Mouse (Mus musculus) MEL (cell line): Measurements from ENCODE around the gene Ms4a7. TPM values are rescaled to one million over a fixed set of nuclear protein-coding genes. Genes with fewer than 3 reads are reported as not detected.

Experiments used
- DNase-seq: peaks from one replicate; pipeline ENCODE4 v3.0.0; 2011; ENCODE audit warnings: low read depth, low spot score
- H3K27ac ChIP-seq: 2 replicates; pipeline ENCODE4 v1.5.1; 2012; ENCODE audit warnings: low read depth, mild to moderate bottlenecking, control low read depth, low read length, moderate library complexity; ENCODE audit not compliant: control insufficient read depth
- H3K27me3 ChIP-seq, 2 experiments: fragments of 150-350 bp in 1 of 2; sonication (generic) in 1 of 2; 2 replicates each; pipeline ENCODE4 v1.6.1; 2012; ENCODE audit warnings: low read length in 2 of 2, mild to moderate bottlenecking in 2 of 2, improper control_type of control experiment in 1 of 2, moderate library complexity in 1 of 2; ENCODE audit not compliant: insufficient read depth in 2 of 2, control insufficient read depth in 1 of 2
- H3K36me3 ChIP-seq, 2 experiments: 2 replicates each; pipeline ENCODE4 v1.6.1; 2012 to 2014; ENCODE audit warnings: low read length in 2 of 2, improper control_type of control experiment in 1 of 2, inconsistent platforms in 1 of 2, mild to moderate bottlenecking in 1 of 2; ENCODE audit not compliant: insufficient read depth in 2 of 2, control insufficient read depth in 1 of 2
- H3K4me1 ChIP-seq, 2 experiments: fragments of 150-350 bp in 1 of 2; sonication (generic) in 1 of 2; 2 replicates each; pipeline ENCODE4 v1.6.1; 2012; ENCODE audit warnings: low read length in 2 of 2, improper control_type of control experiment in 1 of 2, mild to moderate bottlenecking in 1 of 2; ENCODE audit not compliant: insufficient read depth in 2 of 2, control insufficient read depth in 1 of 2
- H3K4me3 ChIP-seq, 2 experiments: fragments of 150-350 bp in 1 of 2; sonication (generic) in 1 of 2; 2 replicates each; pipeline ENCODE4 v1.5.1; 2012; ENCODE audit warnings: low read depth in 2 of 2, low read length in 2 of 2, mild to moderate bottlenecking in 2 of 2, moderate library complexity in 2 of 2, control low read depth in 1 of 2, improper control_type of control experiment in 1 of 2; ENCODE audit not compliant: control insufficient read depth in 1 of 2, insufficient read depth in 1 of 2
- H3K79me2 ChIP-seq: 2 replicates; pipeline ENCODE4 v1.6.1; 2012; ENCODE audit warnings: mild to moderate bottlenecking, low read length, moderate library complexity; ENCODE audit not compliant: control insufficient read depth, poor library complexity, insufficient read depth
- H3K9ac ChIP-seq: 2 replicates; pipeline ENCODE4 v1.6.1; 2012; ENCODE audit warnings: low read depth, mild to moderate bottlenecking, control low read depth, low read length, moderate library complexity; ENCODE audit not compliant: control insufficient read depth, poor library complexity, severe bottlenecking
- H3K9me3 ChIP-seq: fragments of 150-350 bp; sonication (generic); replicated peaks from 2 replicates; pipeline ENCODE4 v1.6.1; 2012; ENCODE audit warnings: mild to moderate bottlenecking, low read length, improper control_type of control experiment, moderate library complexity; ENCODE audit not compliant: insufficient read depth
- CHD1 ChIP-seq: IDR thresholded peaks from 2 replicates; pipeline ENCODE4 v1.6.1; 2012; ENCODE audit warnings: low read depth, mild to moderate bottlenecking, inconsistent platforms, low read length, improper control_type of control experiment
- CTCF ChIP-seq, 3 experiments: IDR thresholded peaks in 2 of 3; conservative IDR thresholded peaks in 1 of 3; 2 replicates each; pipeline ENCODE4 v1.5.1; 2011 to 2012; ENCODE audit warnings: low read length in 3 of 3, low read depth in 2 of 3, mild to moderate bottlenecking in 2 of 3, improper control_type of control experiment in 1 of 3, inconsistent platforms in 1 of 3, mixed read lengths in 1 of 3, moderate library complexity in 1 of 3; ENCODE audit not compliant: control insufficient read depth in 1 of 3, insufficient read depth in 1 of 3, poor library complexity in 1 of 3, severe bottlenecking in 1 of 3
- E2F4 ChIP-seq: IDR thresholded peaks from 2 replicates; pipeline ENCODE4 v1.6.1; 2011; ENCODE audit warnings: low read depth, low read length, improper control_type of control experiment, borderline replicate concordance
- ELF1 ChIP-seq: IDR thresholded peaks from 2 replicates; pipeline ENCODE4 v1.6.1; 2014; ENCODE audit warnings: low read depth, mild to moderate bottlenecking, inconsistent platforms, low read length, improper control_type of control experiment, moderate library complexity
- GATA1 ChIP-seq: IDR thresholded peaks from 2 replicates; pipeline ENCODE4 v1.6.1; 2011; ENCODE audit warnings: low read depth, low read length, improper control_type of control experiment
- HCFC1 ChIP-seq: IDR thresholded peaks from 2 replicates; pipeline ENCODE4 v1.6.1; 2012; ENCODE audit warnings: low read depth, mild to moderate bottlenecking, inconsistent platforms, low read length, improper control_type of control experiment, moderate library complexity
- KAT2A ChIP-seq: conservative IDR thresholded peaks from 2 replicates; pipeline ENCODE4 v1.6.1; 2012; ENCODE audit warnings: low read depth, low read length, improper control_type of control experiment, inconsistent platforms
- MAFK ChIP-seq: IDR thresholded peaks from 2 replicates; pipeline ENCODE4 v1.6.1; 2011; ENCODE audit warnings: low read depth, mild to moderate bottlenecking, low read length, improper control_type of control experiment, borderline replicate concordance
- MAX ChIP-seq: IDR thresholded peaks from 2 replicates; pipeline ENCODE4 v1.6.1; 2011; ENCODE audit warnings: low read length, improper control_type of control experiment
- MAZ ChIP-seq: IDR thresholded peaks from 2 replicates; pipeline ENCODE4 v1.6.1; 2012; ENCODE audit warnings: low read depth, mild to moderate bottlenecking, inconsistent platforms, low read length, improper control_type of control experiment
- MXI1 ChIP-seq: IDR thresholded peaks from 2 replicates; pipeline ENCODE4 v1.6.1; 2011; ENCODE audit warnings: mild to moderate bottlenecking, low read depth, low read length, improper control_type of control experiment
- RCOR1 ChIP-seq: IDR thresholded peaks from 2 replicates; pipeline ENCODE4 v1.6.1; 2012; ENCODE audit warnings: low read depth, mild to moderate bottlenecking, inconsistent platforms, low read length, improper control_type of control experiment
- TAL1 ChIP-seq: IDR thresholded peaks from 2 replicates; pipeline ENCODE4 v1.6.1; 2012; ENCODE audit warnings: mild to moderate bottlenecking, inconsistent platforms, low read length, moderate library complexity, mixed read lengths
- TBP ChIP-seq: IDR thresholded peaks from 2 replicates; pipeline ENCODE4 v1.8.0; 2011; ENCODE audit warnings: low read depth, low read length, improper control_type of control experiment
- TCF12 ChIP-seq: IDR thresholded peaks from 2 replicates; pipeline ENCODE4 v1.6.1; 2014; ENCODE audit warnings: low read depth, mild to moderate bottlenecking, inconsistent platforms, low read length, improper control_type of control experiment, moderate library complexity
- USF2 ChIP-seq, 2 experiments: IDR thresholded peaks; 2 replicates each; pipeline ENCODE4 v1.6.1; 2011 to 2012; ENCODE audit warnings: improper control_type of control experiment in 2 of 2, low read length in 2 of 2, borderline replicate concordance in 1 of 2, inconsistent platforms in 1 of 2, low read depth in 1 of 2, mild to moderate bottlenecking in 1 of 2; ENCODE audit not compliant: insufficient read depth in 1 of 2
- ZC3H11A ChIP-seq: IDR thresholded peaks from 2 replicates; pipeline ENCODE4 v1.6.1; 2012; ENCODE audit warnings: low read depth, mild to moderate bottlenecking, inconsistent platforms, low read length, improper control_type of control experiment
- ZMIZ1 ChIP-seq: IDR thresholded peaks from 2 replicates; pipeline ENCODE4 v1.6.1; 2012; ENCODE audit warnings: low read depth, mild to moderate bottlenecking, inconsistent platforms, low read length, improper control_type of control experiment, moderate library complexity
- polyA plus RNA-seq, 2 experiments: library from polyadenylated mRNA; stranded (reverse) in 1 of 2; unstranded in 1 of 2; fragments of >175 nt in 1 of 2; fragments of >200 nt in 1 of 2; gene quantifications; 2 replicates each; pipeline versions ENCODE4 v1.2.1 to v1.2.4; 2012; ENCODE audit warnings: low replicate concordance in 2 of 2, low read depth in 1 of 2; ENCODE audit not compliant: insufficient read length in 2 of 2, insufficient read depth in 1 of 2, missing spikeins in 1 of 2
- total RNA-seq: library from RNA; depleted of rRNA; stranded (reverse); fragments of 300-350 nt; gene quantifications from 2 replicates; pipeline ENCODE4 v1.2.3, GENCODE M21; 2012; rRNA removed

Ms4a7 gene
- total RNA-seq (not detected in 2 replicates), polyA plus RNA-seq (not detected)

- Histone ChIP-seq H3K4me3 (no peak within 1 kb of the TSS), H3K36me3 (no peaks in the 10 kb centered on the region), H3K27ac (no peak within 1 kb of the TSS), H3K79me2 (no peaks in the 10 kb centered on the region), H3K4me1 (no peaks in the 10 kb centered on the region), H3K9me3 (no peaks in the 10 kb centered on the region), H3K27me3 (no peaks in the 10 kb centered on the region), H3K9ac (no peak within 1 kb of the TSS)
- no peak for DNase-seq
- TF ChIP-seq GATA1 (no peak), USF2 (IDR thresholded peaks at IDR 0.05; ENCODE audit: borderline replicate concordance in 1 of 2, insufficient read depth in 1 of 2, low read depth in 1 of 2, low read length in 2 of 2) (no peak), KAT2A (no peak), HCFC1 (no peak), MAFK (no peak), MAZ (no peak), TCF12 (no peak), CTCF (IDR thresholded peaks at IDR 0.05 in 2 of 3, conservative IDR thresholded peaks at IDR 0.05 in 1 of 3; ENCODE audit: control insufficient read depth in 1 of 3, insufficient read depth in 1 of 3, low read depth in 2 of 3, low read length in 3 of 3, poor library complexity in 1 of 3, severe bottlenecking in 1 of 3) (no peak), MAX (no peak), TAL1 (no peak), ELF1 (no peak)
Measured at GRCm38 (mm10) chr19:11335932-11336331, at the start of gene Ms4a7. Gene Ms4a7, minus strand, starts transcription at chr19:11336146.

- Histone ChIP-seq H3K36me3 (no peaks in the 10 kb centered on the region), H3K79me2 (no peaks in the 10 kb centered on the region), H3K27ac (no peak overlapping the region)
- TF ChIP-seq MXI1: no peak
- TF ChIP-seq, all 39 proteins: peak for 0
- no peaks in the 10 kb centered on the region for H3K9me3 ChIP-seq
- H3K4me1 ChIP-seq: no peaks in the 10 kb centered on the region
- H3K9ac ChIP-seq: no peak overlapping the region
- DNase-seq: no peak
- H3K27me3 ChIP-seq: no peaks in the 10 kb centered on the region; a peak in 2 of 4 replicates
- H3K4me3 ChIP-seq: no peak overlapping the region
Measured at GRCm38 (mm10) chr19:11376399-11376798, 40.5 kb upstream of the Ms4a7 start.

GRCm38 (mm10) chr19:11375273-11375672, 39.3 kb upstream of the Ms4a7 start, which contains the start of gene Ms4a4a:
Gene Ms4a4a, plus strand, starts transcription at chr19:11375523.
- H3K9me3 ChIP-seq: no peaks in the 10 kb centered on the region
- H3K9ac ChIP-seq: no peak within 1 kb of the TSS
- H3K27ac ChIP-seq: no peak within 1 kb of the TSS
- H3K36me3 ChIP-seq: no peaks in the 10 kb centered on the region
- no peak for TF ChIP-seq ZC3H11A
- no peak for TF ChIP-seq ZMIZ1
- TF ChIP-seq GATA1: no peak
- TF ChIP-seq CHD1: no peak
- TF ChIP-seq RCOR1: no peak
- no peak for TF ChIP-seq E2F4
- TF ChIP-seq TAL1: no peak
- TF ChIP-seq MAX: no peak
- TF ChIP-seq TBP: no peak
- TF ChIP-seq CTCF (IDR thresholded peaks at IDR 0.05 in 2 of 3, conservative IDR thresholded peaks at IDR 0.05 in 1 of 3; ENCODE audit: control insufficient read depth in 1 of 3, insufficient read depth in 1 of 3, low read depth in 2 of 3, low read length in 3 of 3, poor library complexity in 1 of 3, severe bottlenecking in 1 of 3): no peak
- DNase-seq: no peak
- H3K79me2 ChIP-seq: no peaks in the 10 kb centered on the region
- H3K4me1 ChIP-seq: no peaks in the 10 kb centered on the region
- no peak within 1 kb of the TSS for H3K4me3 ChIP-seq
- no peaks in the 10 kb centered on the region; a peak in 2 of 4 replicates for H3K27me3 ChIP-seq
